Mouse (Mus musculus): ENCODE results near the gene Eif4ebp2. TPM values are rescaled to one million over a fixed set of nuclear protein-coding genes. Genes with fewer than 3 reads are reported as not detected.

Gene Eif4ebp2
- total and polyA plus RNA-seq, 3 experiments: 53.3 to 71.3 (median 70.9) TPM

DNA sequence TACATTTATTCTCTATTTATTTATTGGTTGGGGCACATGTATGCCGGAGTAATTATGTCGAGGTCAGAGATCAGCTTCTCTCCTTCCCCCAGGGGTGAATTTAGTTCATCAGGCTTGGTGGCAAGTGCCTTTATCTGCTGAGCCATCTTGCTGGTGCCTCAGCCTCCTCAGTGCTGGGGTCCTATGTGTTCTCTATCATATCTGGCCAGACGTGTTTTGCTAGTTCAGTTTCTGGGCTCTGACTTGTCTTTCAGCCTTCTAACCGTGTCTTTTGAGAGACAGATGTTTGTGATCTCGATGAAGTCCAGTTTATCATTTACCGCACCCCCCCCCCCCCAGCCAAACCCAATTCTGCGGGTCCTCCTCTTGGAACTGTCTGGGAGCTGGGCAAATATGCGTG is 39.1 kb upstream of the Eif4ebp2 start:
- Histone ChIP-seq H3K27me3 (ENCODE audit: control insufficient read depth, insufficient read depth, low read length) (no peaks in the 10 kb centered on the region), H3K27ac (no peak overlapping the region), H3K79me2 (replicated peaks; ENCODE audit: control insufficient read depth, insufficient read depth, low read length) (0 out of 2 replicates have a peak, but pooled peaks cover under 1% of the 10 kb centered on the region), H3K4me1 (ENCODE audit: control insufficient read depth, insufficient read depth, low read length) (no peaks in the 10 kb centered on the region), H3K36me3 (ENCODE audit: control insufficient read depth, insufficient read depth, low read length) (no peaks in the 10 kb centered on the region), H3K4me3 (no peak overlapping the region), H3K9ac (ENCODE audit: low read depth, low read length) (no peak overlapping the region)
- intact Hi-C loops (cut with DNase I): no loop called here
- TF ChIP-seq POLR2A (IDR thresholded peaks at IDR 0.05; ENCODE audit: insufficient read depth, low read depth, low read length): no peak
- no peak for TF ChIP-seq CTCF (IDR thresholded peaks at IDR 0.05)
- TF ChIP-seq EP300 (IDR thresholded peaks at IDR 0.05; ENCODE audit: insufficient read depth, low read depth, low read length): no peak
- DNase-seq: no peak
- WGBS: 54% methylated on average over 8 of the region's 8 CpGs

DNA sequence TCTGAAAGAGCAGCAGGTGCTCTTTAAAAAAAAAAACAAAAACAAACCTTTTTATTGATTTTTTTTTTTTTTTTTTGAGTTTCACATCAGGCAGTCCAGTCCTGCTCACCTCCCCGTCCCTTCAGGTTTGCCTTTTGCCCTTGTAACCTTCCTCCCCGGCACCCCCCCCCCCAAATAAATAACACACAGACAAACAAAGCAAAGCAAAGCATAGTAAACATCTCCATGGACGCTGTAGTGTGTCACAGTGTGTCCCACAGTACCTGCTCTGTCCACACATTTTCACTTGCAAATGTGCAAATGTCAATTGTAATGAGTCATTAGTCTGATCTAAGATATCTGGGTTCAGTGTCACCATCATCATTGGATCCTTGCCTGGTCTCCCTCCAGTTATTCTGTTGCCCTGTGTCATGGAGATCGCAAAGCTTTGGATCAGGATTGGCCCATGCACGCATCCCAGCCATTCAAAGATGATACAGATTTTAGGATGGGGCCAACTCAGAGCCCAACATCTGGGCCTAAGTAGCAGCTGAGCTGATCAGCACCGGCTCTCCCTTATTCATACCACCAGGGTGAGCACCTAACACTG is 36.2 kb upstream of the Eif4ebp2 start:
- intact Hi-C loops (cut with DNase I): no loop called here
- TF ChIP-seq CTCF (IDR thresholded peaks at IDR 0.05) (no peak), EP300 (IDR thresholded peaks at IDR 0.05; ENCODE audit: insufficient read depth, low read depth, low read length) (no peak), POLR2A (IDR thresholded peaks at IDR 0.05; ENCODE audit: insufficient read depth, low read depth, low read length) (no peak)
- no peak overlapping the region for H3K4me3 ChIP-seq
- no peak overlapping the region for H3K27ac ChIP-seq
- DNase-seq: no peak
- no peak overlapping the region for H3K9ac ChIP-seq (ENCODE audit: low read depth, low read length)
- 82% methylated on average over 6 of the region's 6 CpGs for WGBS
- H3K36me3 ChIP-seq (ENCODE audit: control insufficient read depth, insufficient read depth, low read length): no peaks in the 10 kb centered on the region
- no peaks in the 10 kb centered on the region for H3K4me1 ChIP-seq (ENCODE audit: control insufficient read depth, insufficient read depth, low read length)
- H3K79me2 ChIP-seq (replicated peaks; ENCODE audit: control insufficient read depth, insufficient read depth, low read length): 0 out of 2 replicates have a peak, but pooled peaks cover 2% of the 10 kb centered on the region
- H3K27me3 ChIP-seq (ENCODE audit: control insufficient read depth, insufficient read depth, low read length): no peaks in the 10 kb centered on the region

DNA sequence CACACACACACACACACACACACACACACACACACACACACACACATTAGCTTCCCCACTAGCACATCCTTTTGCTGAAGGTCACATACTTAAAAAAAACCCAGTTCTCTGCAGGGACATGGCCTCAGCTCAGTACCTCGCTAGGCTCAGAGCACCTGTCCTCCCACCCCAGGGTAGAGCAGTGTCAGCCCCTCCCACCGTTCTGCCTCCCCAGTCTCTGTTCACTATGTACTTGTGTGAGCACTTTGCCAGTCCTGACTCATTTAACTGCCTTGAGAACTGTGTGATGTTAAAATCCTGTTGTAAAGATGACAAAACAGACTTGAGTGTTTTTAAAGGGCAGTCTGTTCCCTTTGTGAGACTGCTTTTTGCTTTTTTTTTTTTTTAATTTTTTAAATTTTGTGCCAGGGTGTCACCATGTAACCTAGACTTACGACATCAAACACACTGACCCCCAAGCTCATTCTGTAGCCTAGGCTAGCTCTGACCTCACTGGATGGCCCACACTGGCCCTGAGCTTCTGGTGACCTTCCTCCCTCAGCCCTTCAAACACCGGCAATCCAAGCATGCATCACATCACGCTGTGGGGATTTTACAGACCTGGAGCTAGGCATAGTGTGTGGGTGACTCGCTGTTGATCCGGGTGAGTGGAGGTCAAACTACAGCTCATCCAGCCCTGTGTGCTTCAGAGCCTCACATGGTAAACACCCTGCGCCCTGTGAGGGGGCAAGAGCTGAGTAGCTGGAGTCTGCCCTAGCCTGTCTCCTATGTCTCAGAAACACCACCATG is 34.3 kb upstream of the Eif4ebp2 start:
- Histone ChIP-seq H3K4me3 (no peak overlapping the region), H3K9ac (ENCODE audit: low read depth, low read length) (no peak overlapping the region), H3K27ac (no peak overlapping the region), H3K4me1 (ENCODE audit: control insufficient read depth, insufficient read depth, low read length) (no peaks in the 10 kb centered on the region), H3K36me3 (ENCODE audit: control insufficient read depth, insufficient read depth, low read length) (no peaks in the 10 kb centered on the region), H3K79me2 (replicated peaks; ENCODE audit: control insufficient read depth, insufficient read depth, low read length) (0 out of 2 replicates have a peak, but pooled peaks cover 2% of the 10 kb centered on the region), H3K27me3 (ENCODE audit: control insufficient read depth, insufficient read depth, low read length) (no peaks in the 10 kb centered on the region)
- DNase-seq: no peak
- intact Hi-C loops (cut with DNase I): no loop called here
- WGBS: 90% methylated on average over 8 of the region's 8 CpGs
- TF ChIP-seq EP300 (IDR thresholded peaks at IDR 0.05; ENCODE audit: insufficient read depth, low read depth, low read length) (no peak), CTCF (IDR thresholded peaks at IDR 0.05) (no peak), POLR2A (IDR thresholded peaks at IDR 0.05; ENCODE audit: insufficient read depth, low read depth, low read length) (no peak)

DNA sequence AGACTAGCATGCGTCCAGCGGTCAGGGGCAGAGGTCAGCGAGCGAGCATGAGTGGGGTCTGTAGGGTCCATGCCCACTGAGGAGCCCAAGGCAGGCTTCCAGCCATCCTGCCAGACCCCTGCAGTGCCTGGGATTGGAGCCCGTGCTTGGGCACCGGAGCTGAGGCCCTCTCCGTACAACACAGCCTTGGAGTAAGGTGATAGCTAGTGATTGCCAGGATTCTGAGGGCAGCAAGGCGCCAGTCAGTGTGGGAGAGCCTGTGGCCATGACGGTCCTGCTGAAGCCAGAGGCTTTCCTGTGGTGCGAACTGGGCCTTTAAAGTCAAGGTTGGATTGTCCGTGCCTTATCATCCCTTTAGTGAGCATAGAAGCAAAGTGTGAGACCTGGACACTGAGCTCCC is 32.3 kb upstream of the Eif4ebp2 start:
- Histone ChIP-seq H3K9ac (ENCODE audit: low read depth, low read length) (no peak overlapping the region), H3K36me3 (ENCODE audit: control insufficient read depth, insufficient read depth, low read length) (no peaks in the 10 kb centered on the region), H3K4me1 (ENCODE audit: control insufficient read depth, insufficient read depth, low read length) (no peaks in the 10 kb centered on the region), H3K4me3 (no peak overlapping the region), H3K27ac (no peak overlapping the region), H3K27me3 (ENCODE audit: control insufficient read depth, insufficient read depth, low read length) (no peaks in the 10 kb centered on the region), H3K79me2 (replicated peaks; ENCODE audit: control insufficient read depth, insufficient read depth, low read length) (0 out of 2 replicates have a peak, but pooled peaks cover 2% of the 10 kb centered on the region)
- WGBS: 80% methylated on average over 11 of the region's 11 CpGs
- TF ChIP-seq POLR2A (IDR thresholded peaks at IDR 0.05; ENCODE audit: insufficient read depth, low read depth, low read length) (no peak), EP300 (IDR thresholded peaks at IDR 0.05; ENCODE audit: insufficient read depth, low read depth, low read length) (no peak), CTCF (IDR thresholded peaks at IDR 0.05) (no peak)
- no peak for DNase-seq
- intact Hi-C loops (cut with DNase I): no loop called here

DNA sequence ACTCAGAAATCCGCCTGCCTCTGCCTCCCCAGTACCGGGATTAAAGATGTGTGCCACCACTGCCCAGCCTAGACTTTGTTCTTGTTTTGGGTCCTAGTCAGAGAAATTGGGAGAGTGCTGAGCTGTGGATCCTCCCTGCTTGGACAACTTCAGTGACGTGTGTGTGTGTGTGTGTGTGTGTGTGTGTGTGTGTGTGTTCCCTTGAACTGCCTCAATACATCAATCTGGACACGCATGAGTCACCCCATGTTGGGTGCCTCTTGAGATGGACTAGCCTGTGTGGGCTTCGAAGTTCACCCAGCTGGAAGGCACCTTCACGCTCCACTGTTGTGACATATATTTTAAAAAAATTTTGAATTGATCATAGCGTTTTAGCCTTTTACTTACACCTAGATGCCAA is 30.3 kb upstream of the Eif4ebp2 start:
- no peaks in the 10 kb centered on the region for H3K36me3 ChIP-seq (ENCODE audit: control insufficient read depth, insufficient read depth, low read length)
- H3K27ac ChIP-seq: no peak overlapping the region
- intact Hi-C loops (cut with DNase I): no loop called here
- DNase-seq: no peak
- H3K4me1 ChIP-seq (ENCODE audit: control insufficient read depth, insufficient read depth, low read length): no peaks in the 10 kb centered on the region
- no peak for TF ChIP-seq EP300 (IDR thresholded peaks at IDR 0.05; ENCODE audit: insufficient read depth, low read depth, low read length)
- TF ChIP-seq CTCF (IDR thresholded peaks at IDR 0.05): no peak
- no peak for TF ChIP-seq POLR2A (IDR thresholded peaks at IDR 0.05; ENCODE audit: insufficient read depth, low read depth, low read length)
- no peak overlapping the region for H3K4me3 ChIP-seq
- no peak overlapping the region for H3K9ac ChIP-seq (ENCODE audit: low read depth, low read length)
- H3K79me2 ChIP-seq (replicated peaks; ENCODE audit: control insufficient read depth, insufficient read depth, low read length): 0 out of 2 replicates have a peak, but pooled peaks cover 2% of the 10 kb centered on the region
- 95% methylated on average over 7 of the region's 7 CpGs for WGBS
- no peaks in the 10 kb centered on the region for H3K27me3 ChIP-seq (ENCODE audit: control insufficient read depth, insufficient read depth, low read length)

DNA sequence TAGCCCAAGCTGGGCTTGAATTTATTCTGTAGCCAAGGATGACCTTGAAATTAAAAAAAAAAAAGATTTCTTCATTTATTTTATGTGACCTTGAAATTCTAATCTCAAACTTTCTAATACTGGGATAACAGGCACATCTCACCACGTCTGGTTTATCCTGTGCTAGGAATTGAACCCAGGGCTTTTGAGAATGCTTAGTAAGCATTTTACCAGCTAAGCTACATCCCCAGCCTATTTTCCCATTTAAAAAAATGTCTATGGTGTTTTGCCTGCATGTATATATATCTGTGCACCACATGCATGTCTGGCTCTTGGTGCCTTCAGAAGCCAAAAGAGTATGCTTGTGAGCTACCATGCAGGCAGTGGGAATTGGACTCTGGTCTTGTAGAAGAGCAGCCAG is 28.0 kb upstream of the Eif4ebp2 start:
- no peak overlapping the region for H3K4me3 ChIP-seq
- TF ChIP-seq POLR2A (IDR thresholded peaks at IDR 0.05; ENCODE audit: insufficient read depth, low read depth, low read length) (no peak), EP300 (IDR thresholded peaks at IDR 0.05; ENCODE audit: insufficient read depth, low read depth, low read length) (no peak), CTCF (IDR thresholded peaks at IDR 0.05) (no peak)
- H3K27me3 ChIP-seq (ENCODE audit: control insufficient read depth, insufficient read depth, low read length): no peaks in the 10 kb centered on the region
- H3K27ac ChIP-seq: no peak overlapping the region
- H3K4me1 ChIP-seq (ENCODE audit: control insufficient read depth, insufficient read depth, low read length): 0 out of 2 replicates have a peak, but pooled peaks cover 2% of the 10 kb centered on the region
- intact Hi-C loops (cut with DNase I): no loop called here
- H3K9ac ChIP-seq (ENCODE audit: low read depth, low read length): no peak overlapping the region
- WGBS: 67% methylated on average over 1 of the region's 1 CpGs
- DNase-seq: no peak
- no peaks in the 10 kb centered on the region for H3K36me3 ChIP-seq (ENCODE audit: control insufficient read depth, insufficient read depth, low read length)
- no peaks in the 10 kb centered on the region for H3K79me2 ChIP-seq (replicated peaks; ENCODE audit: control insufficient read depth, insufficient read depth, low read length)
